Mouse (Mus musculus) hindbrain, embryonic 14.5 days (tissue): Measurements from ENCODE around the gene Arl5a. TPM values are rescaled to one million over a fixed set of nuclear protein-coding genes. Genes with fewer than 3 reads are reported as not detected.

Source experiments
- ATAC-seq: fragments of 200-750 bp; cut with Nextera tagmentation; 2 replicates; pipeline ENCODE4 v1.8.0; 2017; ENCODE audit warnings: moderate number of reproducible peaks, mild to moderate bottlenecking, moderate TSS enrichment, moderate library complexity; ENCODE audit not compliant: low FRiP score
- DNase-seq: peaks from one replicate; pipeline ENCODE4 v3.0.0-alpha.2; 2015; ENCODE audit warnings: low spot score
- H3K27ac ChIP-seq: fragments of 300-500 bp; sonication (generic); 2 replicates; pipeline ENCODE4 v1.5.1; 2014; ENCODE audit warnings: mild to moderate bottlenecking, moderate library complexity
- H3K27me3 ChIP-seq: fragments of 300-500 bp; sonication (generic); 2 replicates; pipeline ENCODE4 v1.6.1; 2014; ENCODE audit warnings: mild to moderate bottlenecking, low read length, mixed read lengths; ENCODE audit not compliant: control insufficient read depth, insufficient read depth
- H3K36me3 ChIP-seq: fragments of 300-500 bp; sonication (generic); replicated peaks from 2 replicates; pipeline ENCODE4 v1.6.1; 2014; ENCODE audit not compliant: control insufficient read depth, insufficient read depth
- H3K4me1 ChIP-seq: fragments of 300-500 bp; sonication (generic); replicated peaks from 2 replicates; pipeline ENCODE4 v1.6.1; 2014; ENCODE audit warnings: antibody characterized with exemption, low read length, mixed read lengths; ENCODE audit not compliant: control insufficient read depth, insufficient read depth
- H3K4me2 ChIP-seq: fragments of 300-500 bp; sonication (generic); replicated peaks from 2 replicates; pipeline ENCODE4 v1.6.1; 2014; ENCODE audit warnings: mild to moderate bottlenecking, moderate library complexity
- H3K4me3 ChIP-seq: fragments of 300-500 bp; sonication (generic); replicated peaks from 2 replicates; pipeline ENCODE4 v1.5.1; 2014; ENCODE audit warnings: mild to moderate bottlenecking, low read length
- H3K9ac ChIP-seq: fragments of 300-500 bp; sonication (generic); 2 replicates; pipeline ENCODE4 v1.6.1; 2014
- H3K9me3 ChIP-seq: fragments of 300-500 bp; sonication (generic); 2 replicates; pipeline ENCODE4 v1.6.1; 2016; ENCODE audit warnings: low read length; ENCODE audit not compliant: control insufficient read depth
- WGBS: fragments of 180-500 bp; shearing (Covaris S2); extraction: QIAGEN DNeasy Blood & Tissue Kit; methylation state at CpG from one replicate; pipeline ENCODE4 v1.1.7; 2014; 5-methylcytosine and 5-hydroxymethylcytosine counted together
- polyA plus RNA-seq: library from polyadenylated mRNA; unstranded; fragments of >200 nt; fragmentation: Nextera tagmentation; extraction: Ambion mirVana; gene quantifications from 2 replicates; pipeline ENCODE4 v1.2.1, GENCODE M21; 2014

Arl5a gene
- polyA plus RNA-seq, 1 experiment from 2014 or later: 62.7 TPM

- no peak for ATAC-seq
Measured at GRCm38 (mm10) chr2:52405238-52405637, 19.5 kb downstream of the Arl5a start.

GRCm38 (mm10) chr2:52394529-52394928 lies 30.2 kb downstream of the Arl5a start:
- DNase-seq: no peak
- H3K36me3 ChIP-seq: peaks cover 6% of the 10 kb centered on the region; the same call in 1 of the 2 replicates
- H3K4me3 ChIP-seq: no peak overlapping the region
- H3K9ac ChIP-seq: no peak overlapping the region
- H3K4me1 ChIP-seq: no peaks in the 10 kb centered on the region
- H3K4me2 ChIP-seq: no peak overlapping the region
- H3K27ac ChIP-seq: no peak overlapping the region
- no peak for ATAC-seq
- 91% methylated on average over 5 of the region's 5 CpGs for WGBS
- H3K27me3 ChIP-seq: no peaks in the 10 kb centered on the region
- no peaks in the 10 kb centered on the region for H3K9me3 ChIP-seq

More at GRCm38 (mm10) chr2:52405238-52405637, 19.5 kb downstream of the Arl5a start:
- H3K4me1 ChIP-seq: no peaks in the 10 kb centered on the region
- H3K36me3 ChIP-seq: peaks cover 71% of the 10 kb centered on the region
- no peak overlapping the region for H3K4me2 ChIP-seq
- H3K9ac ChIP-seq: no peak overlapping the region
- H3K4me3 ChIP-seq: no peak overlapping the region
- no peak for DNase-seq
- H3K27me3 ChIP-seq: no peaks in the 10 kb centered on the region
- WGBS: 94% methylated on average over 5 of the region's 5 CpGs
- peaks cover 19% of the 10 kb centered on the region for H3K9me3 ChIP-seq
- H3K27ac ChIP-seq: no peak overlapping the region

- DNase-seq (no peak), ATAC-seq (no peak)
- Histone ChIP-seq H3K27me3 (no peaks in the 10 kb centered on the region), H3K4me3 (no peak overlapping the region), H3K36me3 (no peaks in the 10 kb centered on the region), H3K9ac (no peak overlapping the region), H3K4me2 (no peak overlapping the region), H3K27ac (no peak overlapping the region), H3K9me3 (no peaks in the 10 kb centered on the region), H3K4me1 (no peaks in the 10 kb centered on the region)
- 86% methylated on average over 2 of the region's 2 CpGs for WGBS
Measured at GRCm38 (mm10) chr2:52390415-52390975, 34.2 kb downstream of the Arl5a start.

GRCm38 (mm10) chr2:52389975-52390374 lies 34.7 kb downstream of the Arl5a start:
- no peak overlapping the region for H3K4me2 ChIP-seq
- ATAC-seq (no peak), DNase-seq (no peak)
- no peak overlapping the region for H3K4me3 ChIP-seq
- H3K36me3 ChIP-seq: no peaks in the 10 kb centered on the region
- WGBS: 75% methylated on average over 3 of the region's 3 CpGs
- no peaks in the 10 kb centered on the region for H3K9me3 ChIP-seq
- no peak overlapping the region for H3K9ac ChIP-seq
- H3K4me1 ChIP-seq: no peaks in the 10 kb centered on the region
- H3K27me3 ChIP-seq: no peaks in the 10 kb centered on the region
- no peak overlapping the region for H3K27ac ChIP-seq

GRCm38 (mm10) chr2:52386451-52386850 lies 38.2 kb downstream of the Arl5a start:
- 90% methylated on average over 6 of the region's 6 CpGs for WGBS
- Histone ChIP-seq H3K36me3 (no peaks in the 10 kb centered on the region), H3K4me3 (no peak overlapping the region), H3K27ac (no peak overlapping the region), H3K9me3 (no peaks in the 10 kb centered on the region), H3K4me2 (no peak overlapping the region), H3K27me3 (no peaks in the 10 kb centered on the region), H3K4me1 (no peaks in the 10 kb centered on the region), H3K9ac (no peak overlapping the region)
- ATAC-seq (no peak), DNase-seq (no peak)

GRCm38 (mm10) chr2:52386037-52386436 lies 38.7 kb downstream of the Arl5a start:
- DNase-seq (no peak), ATAC-seq (no peak)
- Histone ChIP-seq H3K4me3 (no peak overlapping the region), H3K27me3 (no peaks in the 10 kb centered on the region), H3K4me1 (no peaks in the 10 kb centered on the region), H3K9ac (no peak overlapping the region), H3K9me3 (no peaks in the 10 kb centered on the region), H3K36me3 (no peaks in the 10 kb centered on the region), H3K4me2 (no peak overlapping the region), H3K27ac (no peak overlapping the region)
- WGBS: 72% methylated on average over 7 of the region's 7 CpGs

GRCm38 (mm10) chr2:52378848-52379261 lies 45.8 kb downstream of the Arl5a start:
- Histone ChIP-seq H3K9me3 (no peaks in the 10 kb centered on the region), H3K27ac (no peak overlapping the region), H3K9ac (no peak overlapping the region), H3K4me2 (no peak overlapping the region), H3K27me3 (no peaks in the 10 kb centered on the region), H3K4me3 (no peak overlapping the region), H3K4me1 (no peaks in the 10 kb centered on the region), H3K36me3 (no peaks in the 10 kb centered on the region)
- ATAC-seq (no peak), DNase-seq (no peak)
- 75% methylated on average over 10 of the region's 10 CpGs for WGBS

GRCm38 (mm10) chr2:52378448-52378804 lies 46.3 kb downstream of the Arl5a start, which contains the start of gene Neb:
Gene Neb, minus strand, starts transcription at chr2:52378474.
- DNase-seq (no peak), ATAC-seq (no peak)
- Histone ChIP-seq H3K27ac (no peak within 1 kb of the TSS), H3K27me3 (no peaks in the 10 kb centered on the region), H3K36me3 (no peaks in the 10 kb centered on the region), H3K4me3 (no peak within 1 kb of the TSS), H3K4me1 (no peaks in the 10 kb centered on the region), H3K4me2 (no peak within 1 kb of the TSS), H3K9ac (no peak within 1 kb of the TSS), H3K9me3 (no peaks in the 10 kb centered on the region)
- 56% methylated on average over 7 of the region's 7 CpGs for WGBS

GRCm38 (mm10) chr2:52377706-52378447 lies 46.8 kb downstream of the Arl5a start:
- Histone ChIP-seq H3K27ac (no peak overlapping the region), H3K27me3 (no peaks in the 10 kb centered on the region), H3K36me3 (no peaks in the 10 kb centered on the region), H3K9ac (no peak overlapping the region), H3K4me1 (no peaks in the 10 kb centered on the region), H3K9me3 (no peaks in the 10 kb centered on the region), H3K4me3 (no peak overlapping the region), H3K4me2 (no peak overlapping the region)
- DNase-seq (no peak), ATAC-seq (no peak)
- WGBS: 57% methylated on average over 13 of the region's 13 CpGs
